Mouse (Mus musculus): ENCODE results near the gene Kcna10. TPM values are rescaled to one million over a fixed set of nuclear protein-coding genes. Genes with fewer than 3 reads are reported as not detected.

Kcna10 gene
- total and polyA plus RNA-seq, 3 experiments, result not detected

DNA sequence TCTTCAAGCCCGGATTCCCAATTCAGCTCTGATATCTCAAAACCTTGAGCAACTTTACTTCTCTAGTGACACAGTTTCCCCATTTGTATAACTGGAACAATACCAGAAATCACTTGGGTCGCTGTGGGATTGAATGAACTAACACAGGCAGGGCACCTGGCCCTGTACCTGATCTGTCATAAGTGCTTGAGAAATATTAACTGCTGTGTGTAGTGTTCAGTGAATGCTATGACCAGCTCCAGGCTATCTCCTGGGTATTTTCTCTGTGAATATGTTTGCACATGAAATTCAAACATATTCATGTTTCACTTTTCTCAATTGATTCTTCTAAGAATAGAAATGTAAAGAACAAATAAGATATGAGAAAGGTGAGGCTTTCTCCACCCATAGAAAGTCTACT is 2.0 kb upstream of the Kcna10 start:
- DNase-seq (ENCODE audit: low read depth, low spot score), result no peak
- no peaks in the 10 kb centered on the region for H3K4me1 ChIP-seq (ENCODE audit: control insufficient read depth in 1 of 2, insufficient read depth in 2 of 2, low read length in 2 of 2)
- H3K9ac ChIP-seq (ENCODE audit: control insufficient read depth, low read depth, low read length, poor library complexity, severe bottlenecking), result no peak overlapping the region
- H3K4me3 ChIP-seq (ENCODE audit: control insufficient read depth in 1 of 2, insufficient read depth in 1 of 2, low read depth in 2 of 2, low read length in 2 of 2), result no peak overlapping the region
- no peaks in the 10 kb centered on the region for H3K27me3 ChIP-seq (ENCODE audit: control insufficient read depth in 1 of 2, insufficient read depth in 2 of 2, low read length in 2 of 2)
- H3K27ac ChIP-seq (ENCODE audit: control insufficient read depth, low read depth, low read length), result no peak overlapping the region
- no peaks in the 10 kb centered on the region for H3K9me3 ChIP-seq (replicated peaks; ENCODE audit: insufficient read depth, low read length)
- no peaks in the 10 kb centered on the region for H3K79me2 ChIP-seq (ENCODE audit: control insufficient read depth, insufficient read depth, low read length, poor library complexity)
- no peaks in the 10 kb centered on the region for H3K36me3 ChIP-seq (ENCODE audit: control insufficient read depth in 1 of 2, insufficient read depth in 2 of 2, low read length in 2 of 2)
- TF ChIP-seq KAT2A (conservative IDR thresholded peaks at IDR 0.05; ENCODE audit: low read depth, low read length) (no peak), ZMIZ1 (IDR thresholded peaks at IDR 0.05; ENCODE audit: low read depth, low read length) (no peak), USF2 (IDR thresholded peaks at IDR 0.05; ENCODE audit: borderline replicate concordance in 1 of 2, insufficient read depth in 1 of 2, low read depth in 1 of 2, low read length in 2 of 2) (no peak), GABPA (IDR thresholded peaks at IDR 0.05; ENCODE audit: low read depth, low read length) (no peak), MXI1 (IDR thresholded peaks at IDR 0.05; ENCODE audit: low read depth, low read length) (no peak), MYC (IDR thresholded peaks at IDR 0.05; ENCODE audit: low read depth, low read length) (no peak), RAD21 (IDR thresholded peaks at IDR 0.05; ENCODE audit: low read depth, low read length) (no peak)

DNA sequence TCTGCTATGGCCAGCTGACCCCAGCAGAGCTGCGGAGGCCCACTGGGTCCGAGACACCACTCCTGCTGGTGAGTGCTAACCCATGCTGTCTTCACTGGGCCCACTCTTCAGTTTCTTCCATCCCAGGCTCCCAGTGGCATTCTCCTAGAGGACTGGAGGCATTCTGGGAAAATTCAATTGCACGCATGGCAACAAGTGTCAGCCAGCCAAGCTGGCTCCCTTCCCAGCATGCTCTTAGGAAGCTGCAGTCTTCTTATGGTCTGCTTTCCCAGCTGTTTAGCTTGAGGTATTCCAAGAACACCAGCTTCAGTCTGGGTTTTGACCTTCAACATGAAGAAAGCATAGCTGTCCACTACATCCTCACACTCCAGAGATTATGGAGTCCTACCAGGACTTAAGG is 322 bp downstream of the Kcna10 start:
- H3K4me3 ChIP-seq (ENCODE audit: control insufficient read depth in 1 of 2, insufficient read depth in 1 of 2, low read depth in 2 of 2, low read length in 2 of 2), result no peak overlapping the region

DNA sequence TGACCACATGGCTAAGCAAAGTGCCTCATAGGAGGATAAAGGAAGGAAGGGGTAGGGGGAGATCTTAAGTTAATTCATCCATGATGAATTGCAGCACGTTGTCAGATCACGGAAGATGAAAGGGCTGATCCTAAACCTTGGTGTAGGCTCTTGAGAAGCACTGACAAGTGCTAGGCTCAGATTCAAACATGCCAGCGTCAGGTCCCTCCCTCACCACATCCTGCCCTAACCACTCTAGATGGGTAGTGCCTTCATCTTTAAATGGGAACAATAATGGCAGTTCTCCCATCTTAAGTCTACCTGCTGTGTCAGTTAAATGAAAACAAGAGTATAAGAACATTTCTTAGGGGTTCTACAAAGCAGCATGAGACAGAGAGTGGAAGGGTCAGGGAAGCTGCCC is 2.7 kb downstream of the Kcna10 start:
- DNase-seq (ENCODE audit: low read depth, low spot score), result no peak
- H3K79me2 ChIP-seq (ENCODE audit: control insufficient read depth, insufficient read depth, low read length, poor library complexity), result no peaks in the 10 kb centered on the region
- no peaks in the 10 kb centered on the region for H3K9me3 ChIP-seq (replicated peaks; ENCODE audit: insufficient read depth, low read length)
- H3K27me3 ChIP-seq (ENCODE audit: control insufficient read depth in 1 of 2, insufficient read depth in 2 of 2, low read length in 2 of 2), result no peaks in the 10 kb centered on the region
- H3K36me3 ChIP-seq (ENCODE audit: control insufficient read depth in 1 of 2, insufficient read depth in 2 of 2, low read length in 2 of 2), result no peaks in the 10 kb centered on the region
- H3K4me1 ChIP-seq (ENCODE audit: control insufficient read depth in 1 of 2, insufficient read depth in 2 of 2, low read length in 2 of 2), result no peaks in the 10 kb centered on the region
- no peak overlapping the region for H3K27ac ChIP-seq (ENCODE audit: control insufficient read depth, low read depth, low read length)
- no peak for TF ChIP-seq SIN3A (IDR thresholded peaks at IDR 0.05; ENCODE audit: low read length)
- no peak for TF ChIP-seq JUND (IDR thresholded peaks at IDR 0.05; ENCODE audit: low read depth, low read length)
- TF ChIP-seq KAT2A (conservative IDR thresholded peaks at IDR 0.05; ENCODE audit: low read depth, low read length), result no peak
- no peak for TF ChIP-seq ZNF384 (IDR thresholded peaks at IDR 0.05; ENCODE audit: low read depth, low read length)
- no peak for TF ChIP-seq MYC (IDR thresholded peaks at IDR 0.05; ENCODE audit: low read depth, low read length)
- TF ChIP-seq CHD1 (IDR thresholded peaks at IDR 0.05; ENCODE audit: low read depth, low read length), result no peak
- no peak for TF ChIP-seq TBP (IDR thresholded peaks at IDR 0.05; ENCODE audit: low read depth, low read length)
- no peak for TF ChIP-seq ELF1 (IDR thresholded peaks at IDR 0.05; ENCODE audit: low read depth, low read length)
- no peak for TF ChIP-seq TCF12 (IDR thresholded peaks at IDR 0.05; ENCODE audit: low read depth, low read length)
- TF ChIP-seq HCFC1 (IDR thresholded peaks at IDR 0.05; ENCODE audit: low read depth, low read length), result no peak
- no peak for TF ChIP-seq MAX (IDR thresholded peaks at IDR 0.05; ENCODE audit: low read length)
- TF ChIP-seq MEF2A (IDR thresholded peaks at IDR 0.05; ENCODE audit: extremely low read depth, insufficient replicate concordance, low read depth, low read length, poor library complexity, severe bottlenecking), result no peak
- no peak for TF ChIP-seq NELFE (IDR thresholded peaks at IDR 0.05; ENCODE audit: low read depth, low read length)
- no peak for TF ChIP-seq RAD21 (IDR thresholded peaks at IDR 0.05; ENCODE audit: low read depth, low read length)
- H3K4me3 ChIP-seq (ENCODE audit: control insufficient read depth in 1 of 2, insufficient read depth in 1 of 2, low read depth in 2 of 2, low read length in 2 of 2), result no peak overlapping the region
- H3K9ac ChIP-seq (ENCODE audit: control insufficient read depth, low read depth, low read length, poor library complexity, severe bottlenecking), result no peak overlapping the region

More for the DNA sequence above, 322 bp downstream of the Kcna10 start:
- no peaks in the 10 kb centered on the region for H3K27me3 ChIP-seq (ENCODE audit: control insufficient read depth in 1 of 2, insufficient read depth in 2 of 2, low read length in 2 of 2)
- H3K79me2 ChIP-seq (ENCODE audit: control insufficient read depth, insufficient read depth, low read length, poor library complexity), result no peaks in the 10 kb centered on the region
- H3K36me3 ChIP-seq (ENCODE audit: control insufficient read depth in 1 of 2, insufficient read depth in 2 of 2, low read length in 2 of 2), result no peaks in the 10 kb centered on the region
- no peak overlapping the region for H3K27ac ChIP-seq (ENCODE audit: control insufficient read depth, low read depth, low read length)
- no peaks in the 10 kb centered on the region for H3K9me3 ChIP-seq (replicated peaks; ENCODE audit: insufficient read depth, low read length)
- no peak overlapping the region for H3K9ac ChIP-seq (ENCODE audit: control insufficient read depth, low read depth, low read length, poor library complexity, severe bottlenecking)
- TF ChIP-seq ELF1 (IDR thresholded peaks at IDR 0.05; ENCODE audit: low read depth, low read length) (no peak), RCOR1 (IDR thresholded peaks at IDR 0.05; ENCODE audit: low read depth, low read length) (no peak), UBTF (IDR thresholded peaks at IDR 0.05; ENCODE audit: borderline replicate concordance, insufficient read depth, low read depth, low read length) (no peak), HCFC1 (IDR thresholded peaks at IDR 0.05; ENCODE audit: low read depth, low read length) (no peak), SMC3 (IDR thresholded peaks at IDR 0.05; ENCODE audit: low read depth, low read length) (no peak), NRF1 (IDR thresholded peaks at IDR 0.05; ENCODE audit: insufficient read depth, low read depth, low read length, poor library complexity, severe bottlenecking) (no peak), MAX (IDR thresholded peaks at IDR 0.05; ENCODE audit: low read length) (no peak), SIN3A (IDR thresholded peaks at IDR 0.05; ENCODE audit: low read length) (no peak), GATA1 (IDR thresholded peaks at IDR 0.05; ENCODE audit: low read depth, low read length) (no peak), E2F4 (IDR thresholded peaks at IDR 0.05; ENCODE audit: borderline replicate concordance, low read depth, low read length) (no peak), MEF2A (IDR thresholded peaks at IDR 0.05; ENCODE audit: extremely low read depth, insufficient replicate concordance, low read depth, low read length, poor library complexity, severe bottlenecking) (no peak), TBP (IDR thresholded peaks at IDR 0.05; ENCODE audit: low read depth, low read length) (no peak), NELFE (IDR thresholded peaks at IDR 0.05; ENCODE audit: low read depth, low read length) (no peak), ZKSCAN1 (IDR thresholded peaks at IDR 0.05; ENCODE audit: low read depth, low read length) (no peak), ETS1 (IDR thresholded peaks at IDR 0.05; ENCODE audit: low read depth, low read length) (no peak), POLR2A (IDR thresholded peaks at IDR 0.05; ENCODE audit: control insufficient read depth in 1 of 2, insufficient read depth in 1 of 2, low read depth in 1 of 2, low read length in 2 of 2, poor library complexity in 1 of 2) (no peak), ZC3H11A (IDR thresholded peaks at IDR 0.05; ENCODE audit: low read depth, low read length) (no peak)
- DNase-seq (ENCODE audit: low read depth, low spot score), result no peak
- no peaks in the 10 kb centered on the region for H3K4me1 ChIP-seq (ENCODE audit: control insufficient read depth in 1 of 2, insufficient read depth in 2 of 2, low read length in 2 of 2)
